Mouse (Mus musculus): ENCODE results near the gene Gm45021. TPM values are rescaled to one million over a fixed set of nuclear protein-coding genes. Genes with fewer than 3 reads are reported as not detected.

The Gm45021 gene
- polyA plus RNA-seq, 2 experiments from 2014 or later = not detected

DNA sequence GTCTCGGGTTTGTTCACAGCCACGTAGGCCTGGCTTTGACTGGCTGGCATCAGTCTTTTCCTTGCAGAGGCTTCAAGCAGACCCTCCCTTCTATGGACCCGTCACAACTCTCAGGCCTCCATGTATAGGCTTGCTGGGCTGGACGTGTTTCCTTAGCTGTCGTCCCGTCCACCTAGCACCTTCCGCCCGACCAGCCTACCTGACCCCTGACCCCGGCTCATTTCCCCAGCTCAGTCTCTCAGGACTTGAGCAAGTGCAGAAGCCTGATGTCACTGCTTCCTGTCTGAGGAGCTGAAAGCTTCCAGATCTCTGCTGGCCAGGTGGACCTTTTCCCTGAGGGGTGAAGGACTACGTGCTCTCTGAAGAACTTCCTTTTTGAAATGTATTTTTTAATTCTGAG is 16.1 kb upstream of the Gm45021 start:
- no peak for ATAC-seq

DNA sequence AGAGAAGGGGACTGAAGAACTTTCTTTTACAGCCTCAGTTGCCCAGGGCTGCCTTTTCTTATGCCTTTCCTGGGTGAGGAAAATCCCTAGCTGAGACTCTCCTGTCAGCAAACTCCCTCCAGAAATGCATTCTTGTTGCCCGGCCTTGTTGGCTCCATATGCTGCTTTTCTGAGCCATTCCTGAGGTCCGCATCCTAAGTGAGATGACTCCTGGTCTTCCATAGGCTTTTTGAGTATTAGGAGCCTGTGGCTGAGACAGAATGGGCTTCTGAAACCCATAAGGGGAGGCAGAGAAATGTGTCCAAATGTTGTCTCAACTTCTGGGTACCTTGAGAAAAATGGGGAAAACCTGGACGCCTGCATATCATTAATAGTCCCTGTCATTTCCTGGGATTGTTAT is 15.4 kb upstream of the Gm45021 start:
- no peak for ATAC-seq

DNA sequence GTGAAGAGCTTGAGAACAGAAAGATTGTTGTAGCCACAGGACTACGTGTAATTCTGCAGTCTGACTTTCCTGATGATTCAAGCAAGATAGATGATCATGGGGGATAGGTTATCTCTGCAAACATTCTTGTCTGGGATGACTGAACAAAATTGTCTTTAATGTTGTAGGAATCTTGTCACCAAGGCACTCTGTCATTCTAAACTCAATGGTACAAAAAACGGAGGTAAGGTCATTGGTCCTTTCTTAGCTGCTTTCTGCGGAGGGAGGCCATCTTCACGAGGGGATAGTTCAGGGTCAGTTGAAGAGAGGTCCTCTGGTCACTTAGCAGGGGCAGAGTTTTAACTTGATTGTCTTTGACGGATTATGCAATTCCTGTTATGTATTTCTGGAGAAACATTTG is 10.7 kb upstream of the Gm45021 start:
- no peak for ATAC-seq

DNA sequence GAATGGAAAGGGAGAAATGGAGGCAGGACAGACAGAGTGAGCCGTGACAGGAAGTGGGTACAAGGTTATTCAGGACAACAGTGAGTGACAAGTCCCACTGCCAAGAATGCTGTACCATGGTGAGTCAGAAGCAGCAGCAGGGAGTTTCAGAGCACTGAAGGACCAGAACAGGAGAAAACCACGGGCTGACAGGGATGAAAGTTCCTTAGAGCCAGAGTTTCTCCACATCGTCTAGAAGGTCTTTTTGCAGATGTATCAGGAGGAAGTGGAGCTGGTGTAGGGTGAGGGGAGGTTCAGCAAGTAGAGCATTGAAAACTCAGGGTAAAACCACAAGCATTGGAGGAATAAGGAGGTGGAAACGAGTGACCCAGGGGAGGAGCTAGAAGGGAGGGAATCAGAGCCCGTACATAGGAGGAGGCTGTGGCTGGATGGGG is 10.2 kb upstream of the Gm45021 start:
- peak; percentile 73 for ATAC-seq

DNA sequence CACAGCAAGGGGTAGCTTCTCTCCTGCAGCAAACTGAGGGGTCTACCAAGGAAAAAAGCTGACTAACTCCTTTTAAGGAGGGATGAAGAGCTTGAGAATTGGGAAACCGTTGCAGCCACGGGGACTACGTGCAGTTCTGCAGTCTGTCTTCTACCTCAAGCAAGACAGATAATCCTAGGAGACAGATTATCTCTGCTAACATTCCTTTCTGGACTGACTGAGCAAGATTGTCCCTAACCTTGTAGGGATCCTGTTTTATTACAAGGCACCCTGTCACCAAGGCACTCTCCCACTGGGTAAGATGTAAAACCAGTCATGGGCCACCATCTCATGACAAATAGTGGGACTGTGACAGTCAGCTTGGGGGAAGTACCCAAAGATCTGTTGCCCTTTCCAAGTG is 8.2 kb upstream of the Gm45021 start:
- no peak for ATAC-seq

DNA sequence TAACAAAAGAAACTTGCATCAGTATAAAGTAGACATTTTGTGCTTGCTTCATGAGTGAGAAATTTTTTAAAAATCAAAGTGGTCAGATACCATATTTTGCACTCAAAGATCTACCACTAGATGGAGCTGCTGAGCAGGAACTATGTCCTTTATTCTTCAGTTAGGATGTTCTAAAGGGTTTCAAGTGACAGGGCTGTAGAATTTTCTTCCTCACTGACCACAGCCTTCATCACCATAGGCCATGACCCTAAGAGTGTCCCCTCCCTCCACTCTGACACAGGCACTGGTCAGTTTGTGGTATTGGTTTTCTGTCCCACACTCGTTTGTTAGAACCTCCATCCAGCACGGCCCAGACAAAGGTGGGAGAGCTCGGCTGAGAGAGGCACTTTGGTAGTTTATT is 7.4 kb upstream of the Gm45021 start:
- ATAC-seq = no peak

DNA sequence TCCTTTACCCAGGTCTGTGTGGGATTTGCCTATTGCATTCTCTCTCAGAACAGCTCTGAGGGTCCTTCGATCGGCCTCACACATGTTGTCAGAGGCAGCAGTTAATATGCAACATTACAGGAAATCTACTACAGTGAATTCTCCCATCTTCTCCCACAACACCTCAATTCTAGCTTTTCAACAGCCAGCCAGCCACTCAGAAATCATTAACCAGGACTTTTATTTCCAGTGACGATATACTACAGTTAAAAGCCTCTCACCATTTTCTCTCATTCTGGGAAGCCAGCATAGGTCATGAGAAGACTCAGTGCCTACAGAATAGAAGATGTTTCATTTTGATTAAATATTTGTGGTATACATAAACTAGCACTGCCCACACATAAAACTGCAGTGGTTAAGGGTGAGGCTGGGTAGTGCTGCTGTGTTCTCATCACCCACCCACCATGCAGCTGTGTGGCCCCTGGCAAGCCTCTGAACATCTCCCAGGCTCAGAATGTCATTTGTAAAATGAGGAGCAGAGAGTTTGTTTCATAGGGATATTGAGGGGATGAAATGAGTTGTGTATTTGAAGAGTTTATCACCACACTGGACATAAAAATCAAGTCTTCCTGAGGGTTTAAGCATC is 1.9 kb downstream of the Gm45021 start:
- no peak for ATAC-seq

DNA sequence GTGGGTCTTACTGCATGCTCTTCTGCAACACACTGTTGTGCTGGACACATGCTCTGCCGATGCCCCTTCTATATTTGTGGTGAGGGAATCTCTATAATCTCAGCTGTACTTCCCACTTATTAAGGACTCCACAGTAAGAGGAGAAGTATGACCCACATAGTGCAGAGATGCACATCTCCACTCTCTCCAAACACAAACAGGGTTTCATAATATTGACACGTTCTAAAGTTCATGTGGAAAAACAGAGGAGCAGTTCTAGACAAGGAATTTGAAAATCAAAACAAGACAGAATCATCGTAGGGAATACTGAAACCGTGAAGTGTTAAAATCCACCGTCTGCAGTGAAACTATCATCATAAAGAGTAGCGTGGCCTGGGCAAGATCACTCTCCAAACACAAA is 2.5 kb downstream of the Gm45021 start:
- ATAC-seq = no peak

DNA sequence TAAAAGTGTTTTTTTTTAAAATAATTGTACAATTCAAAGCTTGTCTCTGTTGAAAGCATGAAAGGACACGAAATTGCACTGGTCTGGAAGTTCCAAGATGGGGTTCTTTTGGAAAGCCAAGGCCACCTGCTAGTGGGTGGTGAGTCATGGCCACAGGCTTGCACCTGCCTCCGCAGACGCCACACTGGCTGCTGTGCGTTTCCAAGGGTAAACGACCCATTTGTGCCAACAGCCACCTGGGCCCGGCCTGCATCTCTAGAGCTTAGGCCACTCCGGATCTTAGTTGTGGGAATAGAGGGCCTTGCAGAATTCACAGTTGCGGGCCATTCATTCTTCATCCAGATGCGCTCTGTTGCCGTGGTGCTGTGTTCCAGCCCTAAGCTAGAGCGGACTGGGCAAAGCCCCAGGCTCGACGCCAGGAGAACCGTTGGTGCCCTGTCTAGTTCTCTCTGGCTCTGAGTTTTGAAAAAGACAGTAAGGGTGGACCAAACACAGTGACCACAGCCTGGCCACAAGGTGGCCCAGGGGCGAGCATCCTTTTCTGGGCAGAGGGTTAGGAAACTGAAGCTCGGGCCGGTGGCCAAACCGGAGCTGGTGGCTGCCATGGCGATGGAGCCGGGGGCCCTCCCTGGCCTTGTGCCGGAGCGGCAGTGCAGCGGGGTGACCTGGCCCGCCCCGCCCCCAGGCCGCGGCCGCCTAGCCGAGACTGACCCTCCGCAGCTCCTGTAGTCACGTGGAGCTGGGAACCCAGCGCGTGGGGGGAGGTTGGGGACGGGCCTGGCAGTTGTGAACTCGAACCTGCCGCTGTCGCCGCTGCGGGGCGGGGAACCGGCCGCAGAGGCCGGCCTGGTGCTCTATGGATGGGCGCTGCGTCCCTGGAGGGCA is 4.0 kb downstream of the Gm45021 start, which contains the start of the genes Repin1 and Gm44965:
TSS of gene Repin1 (plus strand) at position 726 of the 885 bp plus-strand sequence.
TSS of gene Gm44965 (plus strand) at position 784 of the 885 bp plus-strand sequence.
- peak; percentile 61 for ATAC-seq

DNA sequence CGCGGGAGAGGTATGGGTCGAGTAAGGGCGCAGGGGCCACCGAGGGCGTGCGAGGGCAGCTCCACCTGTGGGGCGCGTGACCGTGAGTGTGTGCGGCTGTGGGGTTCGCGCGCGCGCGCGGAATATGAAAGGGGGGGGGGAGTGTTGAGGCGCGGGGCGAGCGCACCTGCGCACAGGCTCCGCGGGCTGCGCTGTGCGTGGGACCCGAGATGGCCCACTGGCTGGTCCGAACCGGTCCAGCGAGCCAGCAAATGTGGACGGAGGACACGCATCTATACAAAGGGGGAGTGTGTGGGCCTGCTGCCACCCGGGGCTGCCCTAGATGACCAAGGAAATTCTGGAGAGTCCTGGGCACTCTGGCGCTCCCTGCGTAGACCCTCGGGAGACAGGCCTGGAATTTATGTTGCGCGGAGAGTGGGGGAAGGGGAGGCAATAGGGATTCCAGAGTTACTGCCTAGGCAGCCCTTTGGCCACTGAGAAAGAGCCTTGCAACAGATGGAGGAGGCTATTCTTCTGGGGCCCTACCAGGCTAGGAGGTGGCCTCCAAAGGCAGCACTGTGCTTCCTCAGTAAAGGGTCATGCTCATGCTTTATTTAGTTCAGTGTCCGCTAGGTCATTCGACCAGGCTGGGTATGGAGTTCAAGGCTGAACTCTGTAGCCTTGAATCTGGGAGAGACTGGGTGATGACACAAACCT is 4.8 kb downstream of the Gm45021 start:
- peak; percentile 63 for ATAC-seq

DNA sequence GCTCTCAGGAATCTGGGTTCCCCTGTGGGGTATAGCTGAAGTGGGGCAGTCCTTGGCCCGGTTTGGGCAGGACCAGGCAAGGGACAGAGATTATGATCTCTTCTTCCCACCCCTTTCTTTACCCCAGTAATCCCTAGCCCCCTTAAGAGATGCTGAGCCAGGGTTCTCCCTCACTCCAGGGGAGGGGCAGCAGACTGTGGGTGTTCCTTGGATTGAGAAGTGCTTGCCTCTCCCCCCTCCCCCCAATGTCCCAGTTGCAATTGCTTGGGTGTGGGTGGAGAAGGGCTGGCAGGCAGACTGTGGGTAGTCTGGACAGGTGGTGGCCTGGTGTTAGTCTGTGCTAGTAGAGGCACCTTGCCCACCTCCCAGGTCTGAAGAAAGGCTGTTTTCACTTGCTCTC is 5.9 kb downstream of the Gm45021 start:
- ATAC-seq = no peak

DNA sequence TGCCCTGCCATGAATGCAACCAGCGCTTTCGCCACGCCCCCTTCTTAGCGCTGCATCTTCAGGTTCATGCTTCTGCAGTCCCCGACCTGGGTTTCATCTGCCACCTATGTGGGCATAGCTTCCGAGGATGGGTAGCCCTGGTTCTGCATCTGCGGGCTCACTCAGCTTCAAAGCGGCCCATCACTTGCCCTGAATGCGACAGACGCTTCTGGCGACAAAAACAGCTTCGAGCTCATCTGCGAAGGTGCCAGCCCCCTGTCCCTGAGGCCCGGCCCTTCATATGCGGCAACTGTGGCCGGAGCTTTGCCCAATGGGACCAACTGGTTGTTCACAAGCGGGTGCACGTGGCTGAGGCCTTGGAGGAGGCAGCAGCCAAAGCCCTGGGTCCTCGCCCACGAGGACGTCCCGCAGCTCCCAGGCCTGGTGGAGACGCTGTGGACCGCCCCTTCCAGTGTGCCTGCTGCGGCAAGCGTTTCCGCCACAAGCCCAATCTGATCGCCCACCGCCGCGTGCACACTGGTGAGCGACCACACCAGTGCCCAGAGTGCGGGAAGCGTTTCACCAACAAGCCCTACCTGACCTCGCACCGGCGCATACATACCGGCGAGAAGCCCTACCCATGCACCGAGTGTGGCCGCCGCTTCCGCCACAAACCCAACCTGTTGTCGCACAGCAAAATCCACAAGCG is 7.3 kb downstream of the Gm45021 start:
- no peak for ATAC-seq

DNA sequence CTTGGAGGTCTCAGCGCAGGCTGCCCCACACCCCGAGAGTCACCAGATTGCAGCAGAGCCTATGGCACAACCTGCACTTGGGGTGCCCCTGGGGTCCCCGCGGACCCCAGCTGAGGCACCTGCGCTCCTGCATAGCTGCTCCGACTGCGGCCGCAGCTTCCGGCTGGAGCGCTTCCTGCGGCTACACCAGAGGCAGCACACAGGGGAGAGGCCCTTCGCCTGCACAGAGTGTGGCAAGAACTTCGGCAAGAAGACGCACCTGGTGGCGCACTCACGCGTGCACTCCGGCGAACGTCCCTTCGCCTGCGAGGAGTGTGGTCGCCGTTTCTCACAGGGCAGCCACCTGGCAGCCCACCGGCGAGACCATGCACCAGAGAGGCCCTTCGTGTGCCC is 7.8 kb downstream of the Gm45021 start:
- no peak for ATAC-seq

DNA sequence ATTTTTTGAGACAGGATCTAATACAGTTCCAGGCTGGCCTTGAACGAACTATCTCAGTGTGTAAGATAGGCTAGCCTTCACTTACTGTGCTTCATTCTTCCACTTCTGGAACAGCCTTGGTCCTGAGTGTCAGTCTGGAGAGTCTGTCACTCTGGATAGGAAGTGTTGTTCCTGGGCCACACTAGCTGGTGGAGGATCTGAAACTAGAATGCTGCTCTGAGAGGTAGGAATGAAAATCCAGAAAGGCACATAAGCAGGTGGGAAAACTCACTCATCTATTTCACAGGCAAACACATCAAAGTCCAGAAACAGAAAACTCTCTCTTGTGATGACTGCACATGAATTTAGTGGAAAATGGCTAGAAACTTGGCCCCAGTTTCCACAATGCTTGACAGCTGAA is 11.2 kb downstream of the Gm45021 start:
- no peak for ATAC-seq

DNA sequence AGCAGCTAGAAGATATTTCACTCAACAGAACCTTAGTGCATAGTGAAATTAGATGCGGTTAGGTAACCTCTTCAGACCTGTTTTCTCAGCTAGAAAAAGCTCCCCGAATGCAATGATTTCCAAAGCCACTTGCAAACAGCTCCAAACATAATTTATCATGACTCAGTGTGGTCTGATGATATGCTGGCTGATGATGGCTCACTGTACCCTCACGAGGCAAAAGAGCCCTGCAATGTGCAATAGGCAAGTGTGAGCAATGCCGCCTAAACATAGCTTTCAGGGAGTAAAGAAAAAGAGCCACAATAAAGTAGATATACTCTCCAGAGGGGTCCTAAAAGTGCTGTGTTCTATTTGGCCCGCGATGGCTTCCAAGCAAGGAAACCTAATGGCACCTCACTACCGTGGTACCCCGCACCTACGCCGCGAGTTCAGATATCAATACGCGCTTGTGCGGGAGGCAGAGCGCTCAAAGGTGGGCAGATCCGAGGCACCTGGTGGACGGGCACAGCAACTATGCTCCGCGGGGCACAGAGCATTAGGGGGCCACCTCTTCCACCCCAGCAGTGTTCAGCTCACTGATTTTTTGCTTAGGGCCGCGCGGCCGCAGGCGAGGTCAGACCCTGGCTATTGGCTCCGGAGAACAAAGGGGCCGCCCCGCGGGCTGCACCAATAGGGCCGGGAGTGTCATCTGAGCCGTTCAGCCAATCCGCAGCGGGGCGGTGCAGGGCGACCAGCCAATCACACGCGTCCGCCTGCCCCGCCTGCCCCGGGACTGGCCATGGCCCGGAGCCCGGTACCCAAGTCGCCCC is 12.1 kb downstream of the Gm45021 start, which contains the start of gene Zfp775:
TSS of gene Zfp775 (plus strand) at position 793 of the 809 bp plus-strand sequence.
- ATAC-seq = peak; percentile 97

DNA sequence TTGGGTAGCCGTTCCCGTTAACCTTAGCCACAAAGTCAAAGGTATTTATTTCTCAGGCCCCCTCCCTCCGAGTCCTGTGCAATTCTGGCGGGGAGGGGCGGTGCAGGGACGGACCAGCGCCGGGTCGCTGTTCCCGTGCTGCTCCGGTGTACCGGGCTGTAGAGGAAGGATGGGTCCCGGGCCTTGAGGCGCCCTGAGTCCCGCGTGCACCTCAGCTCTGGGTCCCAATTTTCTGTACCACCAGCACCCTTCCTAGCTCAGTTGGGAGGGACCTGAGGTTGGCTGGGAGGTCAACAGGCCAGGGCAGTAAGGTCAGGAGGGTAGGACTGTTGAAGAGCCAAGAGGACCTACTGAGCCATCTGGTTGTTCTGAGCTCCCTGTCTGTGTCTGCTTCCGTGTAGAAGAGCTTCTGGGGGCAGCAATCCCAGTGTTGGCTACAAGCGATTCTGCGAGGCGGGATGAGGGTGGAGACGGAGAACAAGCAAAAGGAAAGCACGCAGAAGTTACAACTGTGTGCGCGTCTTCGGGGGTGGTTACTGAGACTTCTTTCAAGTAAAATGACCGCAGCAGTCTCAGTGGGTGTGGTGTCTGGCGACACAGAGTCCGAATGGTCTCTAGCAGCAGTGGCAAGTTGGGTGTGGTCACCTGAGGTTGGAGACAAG is 12.8 kb downstream of the Gm45021 start:
- ATAC-seq = peak; percentile 51

DNA sequence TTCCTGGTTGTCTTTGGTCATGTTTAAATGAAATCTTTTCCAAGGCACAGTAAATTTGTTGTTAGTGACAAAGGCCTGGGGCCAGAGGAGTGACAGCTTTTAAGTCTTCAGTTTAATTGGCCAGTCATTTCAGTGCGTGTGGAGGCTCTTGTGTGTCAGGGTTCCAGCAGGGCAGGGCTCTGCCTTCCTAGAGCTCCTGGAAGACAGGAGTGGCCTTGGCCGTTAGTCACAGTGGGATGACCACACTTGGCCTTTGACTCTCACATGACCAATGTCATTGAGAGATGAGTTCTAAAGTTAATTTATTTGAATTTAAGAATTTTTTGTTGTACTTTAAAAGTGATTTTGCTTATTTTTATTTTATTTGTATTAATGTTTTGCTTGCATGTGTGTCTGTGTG is 18.7 kb downstream of the Gm45021 start:
- no peak for ATAC-seq

DNA sequence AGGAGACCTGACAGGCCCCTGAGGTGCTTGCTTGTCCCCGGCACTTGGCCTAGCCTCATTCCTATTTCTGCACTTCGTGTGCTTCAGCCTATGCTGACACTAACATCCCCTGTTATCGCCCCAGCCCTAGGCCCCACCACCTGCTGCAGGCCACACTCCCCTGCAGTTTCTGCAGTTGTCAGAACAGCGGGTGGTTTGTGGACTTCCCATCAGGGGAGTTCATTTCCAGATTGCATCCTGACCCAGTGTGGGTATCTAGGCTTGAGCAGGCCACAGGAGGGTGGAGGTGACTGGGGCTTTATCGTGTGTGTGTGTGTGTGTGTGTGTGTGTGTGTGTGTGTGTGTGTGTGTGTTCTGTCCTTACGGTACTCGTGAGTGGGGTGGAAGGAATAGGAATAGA is 20.1 kb downstream of the Gm45021 start:
- ATAC-seq = no peak

DNA sequence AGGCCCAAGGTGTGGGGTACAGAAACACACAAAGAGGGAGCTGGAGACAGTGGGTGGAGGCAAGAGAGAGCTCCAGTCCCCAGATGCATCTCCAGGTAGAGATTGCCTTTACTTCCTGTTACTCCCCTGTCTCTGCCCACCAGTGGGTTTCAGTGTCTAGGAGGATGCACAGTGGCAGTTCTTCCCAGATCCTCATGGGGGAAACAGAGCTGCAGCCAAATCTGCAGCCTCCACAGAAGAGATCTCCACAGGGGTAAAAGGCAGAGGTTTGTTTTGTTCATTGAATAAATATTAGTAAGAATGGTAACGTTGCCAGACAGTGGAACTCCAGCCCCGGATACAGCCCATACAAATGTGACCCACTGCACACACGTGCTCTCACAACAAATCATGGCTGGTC is 21.2 kb downstream of the Gm45021 start:
- ATAC-seq = no peak

DNA sequence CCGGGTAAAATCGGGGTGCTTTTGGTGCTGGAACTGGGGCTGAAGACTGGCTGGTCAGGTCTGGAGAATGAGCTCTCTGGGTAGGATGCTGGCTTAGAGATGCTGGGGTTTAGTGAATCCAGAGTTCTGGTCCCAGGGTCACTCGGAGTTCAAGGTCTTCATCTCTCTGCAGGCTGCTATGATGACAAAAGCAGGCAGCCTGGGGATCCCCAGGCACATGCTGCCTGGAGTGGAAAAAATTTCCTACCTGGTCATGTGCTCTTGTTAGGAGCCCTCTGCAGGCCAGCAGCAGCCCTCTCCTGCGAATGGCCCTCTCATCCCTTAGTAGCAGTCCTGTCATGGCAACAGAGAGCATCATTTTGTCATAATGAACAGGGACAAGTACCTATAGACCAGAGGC is 24.1 kb downstream of the Gm45021 start:
- ATAC-seq = no peak

DNA sequence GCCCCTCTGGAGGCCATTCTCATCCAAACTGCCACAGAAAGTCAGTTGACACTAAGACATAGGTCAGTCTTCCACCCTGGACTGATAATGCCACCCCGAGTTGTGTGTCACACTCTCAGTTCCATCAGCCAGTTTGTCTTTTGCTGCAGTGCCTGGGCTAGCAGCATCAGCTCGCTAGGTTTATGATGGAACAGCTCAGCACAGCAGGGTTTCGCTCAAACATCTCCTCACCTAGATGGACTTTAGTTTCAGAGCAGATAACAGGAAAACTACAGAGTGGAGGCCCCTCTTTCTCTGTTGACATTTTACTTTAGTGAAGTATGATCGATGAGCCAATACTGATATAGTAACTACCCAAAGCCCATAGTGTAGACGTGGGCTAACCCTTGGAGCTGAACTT is 25.3 kb downstream of the Gm45021 start:
- ATAC-seq = no peak
